Mouse (Mus musculus): ENCODE data around the gene Ccdc105. TPM values are rescaled to one million over a fixed set of nuclear protein-coding genes. Genes with fewer than 3 reads are reported as not detected.

The Ccdc105 gene
- polyA plus RNA-seq, 1 experiment = 0.13 TPM

DNA sequence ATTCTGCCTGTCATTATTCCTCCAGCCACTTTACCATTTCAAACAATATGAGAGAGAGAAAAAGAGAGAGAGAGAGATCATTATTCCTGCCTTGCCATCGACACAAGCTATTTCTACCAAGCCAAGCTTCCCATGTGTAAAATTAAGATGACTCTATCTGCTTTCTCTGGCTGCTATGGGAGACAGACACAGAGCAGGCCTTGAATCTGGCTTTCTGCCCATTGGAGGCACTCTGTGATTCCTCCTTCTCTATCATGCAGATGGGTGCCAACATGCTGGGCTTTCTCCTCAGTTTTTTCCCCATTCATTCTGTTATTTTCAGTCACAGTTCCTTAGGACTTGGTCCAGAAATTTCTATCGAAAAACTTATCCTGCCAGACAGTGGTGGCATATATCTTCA lies 30.2 kb downstream of the Ccdc105 start:
- TF ChIP-seq POLR2A (IDR thresholded peaks at IDR 0.05; ENCODE audit: control insufficient read depth, extremely low read depth, insufficient read depth, low read length, poor library complexity) (no peak), CTCF (IDR thresholded peaks at IDR 0.05; ENCODE audit: borderline replicate concordance, control insufficient read depth, extremely low read depth, insufficient read depth, low read length, poor library complexity) (no peak)
- WGBS = 87% methylated on average over 2 of the region's 2 CpGs
- H3K4me3 ChIP-seq (ENCODE audit: control insufficient read depth, insufficient read depth, low read length) = no peak overlapping the region
- H3K27ac ChIP-seq (ENCODE audit: control insufficient read depth, insufficient read depth, low read length) = no peak overlapping the region
- H3K4me1 ChIP-seq (replicated peaks; ENCODE audit: control insufficient read depth, insufficient read depth, low read length) = no peaks in the 10 kb centered on the region
- H3K36me3 ChIP-seq (ENCODE audit: control insufficient read depth, insufficient read depth, low read length) = no peaks in the 10 kb centered on the region
- no peak for DNase-seq
- H3K27me3 ChIP-seq (ENCODE audit: control insufficient read depth, insufficient read depth, low read length) = no peaks in the 10 kb centered on the region

DNA sequence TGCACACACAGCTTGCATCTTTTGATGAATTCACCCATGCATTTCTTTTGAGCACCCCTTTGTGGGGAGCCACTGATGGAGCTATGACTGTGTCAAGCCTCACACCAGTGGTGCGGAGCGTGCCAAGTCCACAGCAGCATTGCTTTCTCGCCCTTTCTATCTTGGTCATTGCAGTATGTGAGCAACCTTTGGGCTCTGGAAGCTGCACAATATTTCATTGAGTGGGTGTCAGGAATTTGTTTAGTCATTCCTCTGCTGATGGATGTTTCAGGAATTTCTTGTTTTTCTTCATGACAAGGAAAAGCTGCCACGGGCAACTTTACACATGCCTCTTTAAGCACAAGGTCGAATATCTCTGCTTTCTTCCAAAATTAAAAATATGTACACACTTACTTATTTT lies 30.8 kb downstream of the Ccdc105 start:
- H3K36me3 ChIP-seq (ENCODE audit: control insufficient read depth, insufficient read depth, low read length) = no peaks in the 10 kb centered on the region
- H3K4me3 ChIP-seq (ENCODE audit: control insufficient read depth, insufficient read depth, low read length) = no peak overlapping the region
- H3K27ac ChIP-seq (ENCODE audit: control insufficient read depth, insufficient read depth, low read length) = no peak overlapping the region
- no peaks in the 10 kb centered on the region for H3K27me3 ChIP-seq (ENCODE audit: control insufficient read depth, insufficient read depth, low read length)
- no peak for TF ChIP-seq POLR2A (IDR thresholded peaks at IDR 0.05; ENCODE audit: control insufficient read depth, extremely low read depth, insufficient read depth, low read length, poor library complexity)
- TF ChIP-seq CTCF (IDR thresholded peaks at IDR 0.05; ENCODE audit: borderline replicate concordance, control insufficient read depth, extremely low read depth, insufficient read depth, low read length, poor library complexity) = no peak
- DNase-seq = no peak
- 89% methylated on average over 5 of the region's 5 CpGs for WGBS
- H3K4me1 ChIP-seq (replicated peaks; ENCODE audit: control insufficient read depth, insufficient read depth, low read length) = no peaks in the 10 kb centered on the region

DNA sequence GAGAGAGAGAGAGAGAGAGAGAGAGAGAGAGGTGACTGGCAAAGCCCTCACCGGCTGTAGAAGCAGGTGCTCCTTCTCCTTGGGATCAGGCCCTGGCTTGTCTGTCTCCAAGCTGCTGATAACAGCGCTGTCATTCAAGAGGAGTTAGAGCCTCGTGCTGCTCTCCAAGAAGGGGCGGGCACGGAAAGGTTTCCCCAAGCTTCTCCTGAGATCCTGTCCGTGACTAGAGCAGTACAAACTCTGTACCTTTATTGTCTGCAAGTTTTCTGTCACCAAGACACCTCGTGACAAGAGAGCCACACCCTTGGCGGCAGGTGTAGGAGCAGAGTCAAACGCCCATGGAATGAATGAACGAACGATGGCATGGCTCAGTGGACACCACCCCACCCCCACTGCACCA lies 34.8 kb downstream of the Ccdc105 start, which contains the start of gene Casp14:
Gene Casp14, minus strand, starts transcription at position 239 of the 400 bp plus-strand sequence.
- H3K27ac ChIP-seq (ENCODE audit: control insufficient read depth, insufficient read depth, low read length) = no peak within 1 kb of the TSS
- TF ChIP-seq POLR2A (IDR thresholded peaks at IDR 0.05; ENCODE audit: control insufficient read depth, extremely low read depth, insufficient read depth, low read length, poor library complexity) = no peak
- no peak for TF ChIP-seq CTCF (IDR thresholded peaks at IDR 0.05; ENCODE audit: borderline replicate concordance, control insufficient read depth, extremely low read depth, insufficient read depth, low read length, poor library complexity)
- WGBS = 74% methylated on average over 11 of the region's 11 CpGs

GRCm38 (mm10) chr10:78716231-78716630 lies 36.6 kb downstream of the Ccdc105 start:
- no peak overlapping the region for H3K27ac ChIP-seq (ENCODE audit: control insufficient read depth, insufficient read depth, low read length)
- no peaks in the 10 kb centered on the region for H3K36me3 ChIP-seq (ENCODE audit: control insufficient read depth, insufficient read depth, low read length)
- H3K4me3 ChIP-seq (ENCODE audit: control insufficient read depth, insufficient read depth, low read length) = no peak overlapping the region
- no peaks in the 10 kb centered on the region for H3K4me1 ChIP-seq (replicated peaks; ENCODE audit: control insufficient read depth, insufficient read depth, low read length)
- TF ChIP-seq CTCF (IDR thresholded peaks at IDR 0.05; ENCODE audit: borderline replicate concordance, control insufficient read depth, extremely low read depth, insufficient read depth, low read length, poor library complexity) (no peak), POLR2A (IDR thresholded peaks at IDR 0.05; ENCODE audit: control insufficient read depth, extremely low read depth, insufficient read depth, low read length, poor library complexity) (no peak)
- no peaks in the 10 kb centered on the region for H3K27me3 ChIP-seq (ENCODE audit: control insufficient read depth, insufficient read depth, low read length)
- DNase-seq = no peak

More for the DNA sequence above, 34.8 kb downstream of the Ccdc105 start, which contains the start of gene Casp14:
- H3K4me3 ChIP-seq (ENCODE audit: control insufficient read depth, insufficient read depth, low read length) = no peak within 1 kb of the TSS
- DNase-seq = no peak
- H3K27me3 ChIP-seq (ENCODE audit: control insufficient read depth, insufficient read depth, low read length) = no peaks in the 10 kb centered on the region
- no peaks in the 10 kb centered on the region for H3K4me1 ChIP-seq (replicated peaks; ENCODE audit: control insufficient read depth, insufficient read depth, low read length)
- no peaks in the 10 kb centered on the region for H3K36me3 ChIP-seq (ENCODE audit: control insufficient read depth, insufficient read depth, low read length)

DNA sequence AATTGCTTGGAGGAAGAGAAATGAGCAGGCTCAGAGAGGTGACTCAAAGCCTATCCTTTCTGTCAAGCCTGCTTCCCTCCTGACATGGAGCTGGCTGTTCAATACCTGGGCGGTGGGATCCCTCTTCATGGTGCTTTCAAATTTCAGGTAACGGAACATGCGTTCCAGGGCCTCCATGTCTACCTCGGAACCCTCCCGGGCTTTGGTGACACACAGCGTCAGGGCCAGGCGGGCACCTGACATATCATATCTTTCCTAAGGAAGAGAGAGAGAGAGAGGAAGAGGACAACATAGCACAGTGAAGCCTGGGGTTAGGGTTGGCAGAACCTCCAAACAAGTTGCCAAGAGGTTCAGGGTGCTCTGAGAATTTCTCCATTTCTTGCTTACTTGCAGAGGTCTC lies 37.7 kb downstream of the Ccdc105 start:
- 99% methylated on average over 7 of the region's 7 CpGs for WGBS
- Histone ChIP-seq H3K27me3 (ENCODE audit: control insufficient read depth, insufficient read depth, low read length) (no peaks in the 10 kb centered on the region), H3K36me3 (ENCODE audit: control insufficient read depth, insufficient read depth, low read length) (no peaks in the 10 kb centered on the region), H3K27ac (ENCODE audit: control insufficient read depth, insufficient read depth, low read length) (no peak overlapping the region), H3K4me3 (ENCODE audit: control insufficient read depth, insufficient read depth, low read length) (no peak overlapping the region), H3K4me1 (replicated peaks; ENCODE audit: control insufficient read depth, insufficient read depth, low read length) (no peaks in the 10 kb centered on the region)
- DNase-seq = no peak
- TF ChIP-seq CTCF (IDR thresholded peaks at IDR 0.05; ENCODE audit: borderline replicate concordance, control insufficient read depth, extremely low read depth, insufficient read depth, low read length, poor library complexity) (no peak), POLR2A (IDR thresholded peaks at IDR 0.05; ENCODE audit: control insufficient read depth, extremely low read depth, insufficient read depth, low read length, poor library complexity) (no peak)

DNA sequence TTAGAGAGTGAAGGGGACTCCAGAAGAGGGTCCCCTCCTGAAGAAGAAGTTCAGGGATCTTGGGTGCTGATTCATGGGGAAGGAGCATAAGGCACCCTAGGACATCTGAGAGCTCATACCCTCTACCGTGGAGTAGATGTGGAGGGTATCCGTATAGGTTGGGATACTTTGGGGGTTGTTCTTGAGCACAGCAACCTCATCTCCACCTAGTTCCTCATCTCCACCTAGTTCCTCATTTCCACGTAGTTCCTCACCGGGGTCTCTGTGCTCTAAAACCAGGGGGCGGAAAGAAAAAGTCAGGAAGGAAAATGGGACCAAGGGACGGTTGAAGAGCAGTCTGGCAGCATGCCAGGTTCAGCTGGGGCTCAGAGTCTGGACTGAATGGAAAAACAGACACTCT lies 38.7 kb downstream of the Ccdc105 start:
- no peak overlapping the region for H3K4me3 ChIP-seq (ENCODE audit: control insufficient read depth, insufficient read depth, low read length)
- WGBS = 29% methylated on average over 6 of the region's 6 CpGs
- H3K4me1 ChIP-seq (replicated peaks; ENCODE audit: control insufficient read depth, insufficient read depth, low read length) = no peaks in the 10 kb centered on the region
- H3K27ac ChIP-seq (ENCODE audit: control insufficient read depth, insufficient read depth, low read length) = no peak overlapping the region
- no peak for DNase-seq
- no peaks in the 10 kb centered on the region for H3K27me3 ChIP-seq (ENCODE audit: control insufficient read depth, insufficient read depth, low read length)
- no peaks in the 10 kb centered on the region for H3K36me3 ChIP-seq (ENCODE audit: control insufficient read depth, insufficient read depth, low read length)
- TF ChIP-seq CTCF (IDR thresholded peaks at IDR 0.05; ENCODE audit: borderline replicate concordance, control insufficient read depth, extremely low read depth, insufficient read depth, low read length, poor library complexity) = no peak
- TF ChIP-seq POLR2A (IDR thresholded peaks at IDR 0.05; ENCODE audit: control insufficient read depth, extremely low read depth, insufficient read depth, low read length, poor library complexity) = no peak

- Histone ChIP-seq H3K4me1 (replicated peaks; ENCODE audit: control insufficient read depth, insufficient read depth, low read length) (no peaks in the 10 kb centered on the region), H3K27ac (ENCODE audit: control insufficient read depth, insufficient read depth, low read length) (no peak overlapping the region), H3K36me3 (ENCODE audit: control insufficient read depth, insufficient read depth, low read length) (no peaks in the 10 kb centered on the region), H3K27me3 (ENCODE audit: control insufficient read depth, insufficient read depth, low read length) (no peaks in the 10 kb centered on the region), H3K4me3 (ENCODE audit: control insufficient read depth, insufficient read depth, low read length) (no peak overlapping the region)
- DNase-seq = no peak
- TF ChIP-seq POLR2A (IDR thresholded peaks at IDR 0.05; ENCODE audit: control insufficient read depth, extremely low read depth, insufficient read depth, low read length, poor library complexity) (no peak), CTCF (IDR thresholded peaks at IDR 0.05; ENCODE audit: borderline replicate concordance, control insufficient read depth, extremely low read depth, insufficient read depth, low read length, poor library complexity) (no peak)
Observed at GRCm38 (mm10) chr10:78710706-78711105, 42.2 kb downstream of the Ccdc105 start.
